Mouse (Mus musculus): ENCODE measurements around the gene Tbc1d8b.

DNA sequence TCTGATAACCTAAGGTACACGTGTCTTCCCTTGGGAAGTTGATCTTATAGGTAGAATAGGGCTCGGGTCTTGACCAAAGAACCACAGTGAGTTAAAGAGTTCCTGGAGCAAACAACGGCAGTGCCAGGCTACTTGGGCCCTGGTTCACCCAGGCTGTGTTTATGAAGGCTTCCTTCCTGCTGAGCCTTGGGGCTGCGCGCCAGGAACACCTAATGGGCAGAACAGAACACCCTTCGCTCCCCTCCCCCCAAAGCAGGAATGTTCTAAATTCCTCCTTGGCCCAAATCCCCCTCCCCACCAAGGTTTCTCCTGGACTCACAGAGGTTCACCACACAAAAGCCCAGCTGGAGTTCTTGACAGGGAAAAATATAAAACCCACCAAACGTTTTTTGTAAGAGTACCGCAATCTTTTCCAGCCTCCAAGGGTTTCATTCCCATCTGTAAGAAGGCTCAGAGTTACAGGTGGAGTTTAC lies 115.6 kb downstream of the Tbc1d8b start, which contains the start of gene Cldn2:
- no peak for TF ChIP-seq CTCF (conservative IDR thresholded peaks at IDR 0.05 in 1 of 2, IDR thresholded peaks at IDR 0.05 in 1 of 2; ENCODE audit: low read depth in 2 of 2, low read length in 2 of 2)
- TF ChIP-seq EP300 (IDR thresholded peaks at IDR 0.05; ENCODE audit: low read length) = no peak
- no peak for TF ChIP-seq JUND (conservative IDR thresholded peaks at IDR 0.05; ENCODE audit: low read depth, low read length)
- no peak for TF ChIP-seq POLR2A (IDR thresholded peaks at IDR 0.05; ENCODE audit: low read depth, low read length)
- no peak for TF ChIP-seq MAFK (IDR thresholded peaks at IDR 0.05; ENCODE audit: insufficient replicate concordance, low read length)
- no peak for TF ChIP-seq CHD2 (IDR thresholded peaks at IDR 0.05; ENCODE audit: low read length)
- TF ChIP-seq MAX (IDR thresholded peaks at IDR 0.05; ENCODE audit: low read length) = no peak
- TF ChIP-seq NELFE (IDR thresholded peaks at IDR 0.05; ENCODE audit: low read depth, low read length) = no peak
- TF ChIP-seq TBP (conservative IDR thresholded peaks at IDR 0.05; ENCODE audit: low read depth, low read length) = no peak
- TF ChIP-seq HCFC1 (IDR thresholded peaks at IDR 0.05; ENCODE audit: low read depth, low read length) = no peak
- TF ChIP-seq USF2 (conservative IDR thresholded peaks at IDR 0.05; ENCODE audit: low read depth, low read length) = no peak
- TF ChIP-seq JUN (IDR thresholded peaks at IDR 0.05; ENCODE audit: insufficient read depth, low read depth, low read length) = no peak
- no peak for TF ChIP-seq RAD21 (IDR thresholded peaks at IDR 0.05; ENCODE audit: low read depth, low read length)
